Mouse (Mus musculus) c-Kit-positive CD71-negative TER-119-negative erythroid progenitor cells, embryonic 14.5 days (primary cell): Measurements from ENCODE around the gene Naaladl2.

Source experiments
- DNase-seq: peaks from one replicate; pipeline ENCODE4 v3.0.0-alpha.2; 2013; ENCODE audit warnings: low read depth

The Naaladl2 gene

DNA sequence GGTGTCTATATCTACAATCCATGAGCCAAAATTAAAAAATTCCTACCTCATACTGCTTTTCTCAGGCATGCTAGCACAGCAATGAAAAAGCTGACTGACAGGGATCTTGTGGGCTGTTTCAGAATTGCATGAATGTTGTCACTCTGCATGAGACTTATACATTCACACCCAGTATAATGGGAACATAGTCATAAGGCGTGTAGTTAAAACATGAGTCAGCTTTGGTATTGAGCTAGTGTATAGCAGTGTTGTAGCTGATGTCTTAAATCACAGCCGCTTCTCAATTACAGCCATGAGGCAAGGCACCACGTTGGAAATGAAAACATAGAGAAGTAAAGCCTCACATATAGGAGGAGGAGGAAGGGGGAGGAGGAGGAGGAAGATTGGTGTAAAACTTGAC, 473.6 kb downstream of the Naaladl2 start:
- no peak for DNase-seq

- DNase-seq: no peak
Measured at GRCm38 (mm10) chr3:24668052-24668916, 475.8 kb downstream of the Naaladl2 start.

DNA sequence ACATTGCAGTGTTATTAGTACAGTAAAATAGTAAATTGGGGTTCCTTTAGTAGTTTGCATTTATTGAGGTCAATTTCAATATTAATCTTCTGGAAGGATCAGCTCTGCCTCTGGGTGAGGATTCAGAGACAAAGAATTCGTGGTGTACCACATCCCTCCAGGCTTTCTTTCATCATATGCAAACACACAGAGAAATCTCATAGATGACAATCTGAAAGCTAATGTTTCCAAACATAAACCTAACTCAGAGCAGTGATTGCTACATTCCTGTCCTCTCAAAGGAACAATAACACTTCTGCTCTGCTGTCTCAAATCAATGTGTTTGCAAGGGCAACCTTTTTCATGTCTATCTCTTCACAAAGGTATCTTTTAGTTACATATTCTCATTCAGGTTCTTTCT, 478.7 kb downstream of the Naaladl2 start:
- DNase-seq: no peak

DNA sequence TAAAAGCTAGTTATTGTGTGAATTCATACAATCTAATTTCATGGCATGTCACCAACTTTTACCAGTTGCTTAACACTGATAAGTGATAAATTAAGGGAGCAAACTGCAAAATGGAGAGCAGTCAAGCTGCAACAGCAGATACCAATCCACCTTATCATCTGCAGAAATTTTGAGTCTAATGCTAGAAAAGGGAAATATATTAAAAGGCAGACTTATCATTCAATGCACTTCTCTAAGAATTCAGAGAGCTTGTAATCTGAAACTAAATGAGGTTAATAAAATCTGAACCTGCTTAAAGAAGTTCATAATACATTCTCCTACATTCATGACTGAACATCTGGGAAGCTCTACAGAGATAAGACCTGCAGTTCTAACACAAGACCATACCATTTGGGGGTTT, 480.3 kb downstream of the Naaladl2 start:
- DNase-seq: no peak

DNA sequence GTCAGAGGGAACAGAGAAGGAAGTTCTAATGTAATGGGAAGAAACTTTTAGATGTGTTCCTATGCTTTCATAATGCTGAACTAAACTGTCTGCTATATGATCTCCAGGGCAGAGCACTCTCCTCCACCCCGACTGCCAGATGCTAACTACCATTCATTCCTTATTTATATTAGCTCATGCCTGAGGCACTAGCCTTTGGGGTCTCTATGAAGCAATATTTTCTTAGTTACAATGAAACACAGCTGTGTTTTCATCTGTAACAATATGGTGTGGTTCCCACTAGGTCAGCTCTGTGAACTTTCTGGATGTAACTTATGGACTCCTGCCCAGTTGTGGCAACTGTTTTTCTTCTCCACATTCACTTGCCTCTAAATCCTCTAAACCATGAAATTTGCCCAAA, 514.0 kb downstream of the Naaladl2 start:
- no peak for DNase-seq

DNA sequence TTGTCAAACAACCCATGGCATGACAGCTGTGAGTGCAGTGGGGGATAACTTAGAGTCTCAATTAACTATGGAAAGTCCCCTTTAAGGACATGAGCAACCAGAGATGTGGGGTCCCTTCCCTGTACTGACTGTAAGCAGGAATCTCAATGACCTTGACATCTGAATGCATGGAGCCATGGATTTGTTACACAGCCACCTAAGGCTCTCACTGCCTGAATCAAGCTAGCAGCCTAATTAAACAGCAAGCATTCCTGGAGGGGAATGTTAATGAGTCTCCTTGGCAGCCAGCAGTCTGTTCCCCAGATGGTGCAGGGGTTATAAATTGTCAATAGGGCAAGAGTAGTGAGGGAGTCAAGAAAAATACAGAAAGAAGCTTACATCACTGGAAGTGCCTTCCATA, 538.6 kb downstream of the Naaladl2 start:
- no peak for DNase-seq

- DNase-seq: no peak
Measured at GRCm38 (mm10) chr3:24604791-24605320, 539.2 kb downstream of the Naaladl2 start.

GRCm38 (mm10) chr3:24595447-24595846, 548.6 kb downstream of the Naaladl2 start:
- DNase-seq: no peak

DNA sequence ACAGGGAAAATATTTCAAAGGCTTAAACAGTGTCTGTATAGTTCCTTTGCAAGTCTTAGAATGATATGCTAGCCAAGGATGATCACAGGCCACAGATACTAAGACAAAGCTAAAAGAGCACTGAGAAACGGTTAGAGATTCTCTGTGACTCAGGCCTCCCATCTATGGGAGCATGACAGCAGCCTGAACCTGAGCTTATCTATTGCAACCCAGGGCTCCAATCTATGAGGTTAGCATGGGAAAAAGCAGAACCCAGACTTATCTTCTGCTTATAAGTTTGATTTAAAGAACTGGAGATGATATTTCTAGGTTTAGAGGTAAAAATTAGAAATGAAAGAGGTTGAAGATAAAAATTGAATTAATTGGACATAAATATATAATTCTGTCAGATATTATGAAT, 587.4 kb downstream of the Naaladl2 start:
- DNase-seq: no peak

- no peak for DNase-seq
Measured at GRCm38 (mm10) chr3:24553701-24554100, 590.4 kb downstream of the Naaladl2 start.

DNA sequence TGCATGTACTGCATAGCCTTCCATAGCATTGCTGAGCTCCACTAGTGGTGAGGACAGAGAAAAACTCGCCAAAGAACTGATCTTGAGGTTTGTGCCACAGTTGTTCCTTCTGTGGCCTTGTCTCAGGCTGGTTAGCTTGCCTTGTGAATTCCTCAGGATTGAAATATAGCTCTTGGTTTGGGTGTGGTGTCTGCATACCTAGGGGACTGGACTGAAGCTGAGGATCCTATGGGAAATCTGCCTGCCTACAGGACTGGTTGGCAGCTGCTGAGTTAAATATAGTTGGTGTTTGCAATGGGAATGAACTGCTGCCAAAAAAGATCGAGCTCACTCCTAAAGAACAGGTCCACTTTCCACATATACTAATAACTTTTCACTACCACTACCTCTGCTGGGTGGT, 591.4 kb downstream of the Naaladl2 start:
- DNase-seq: no peak

DNA sequence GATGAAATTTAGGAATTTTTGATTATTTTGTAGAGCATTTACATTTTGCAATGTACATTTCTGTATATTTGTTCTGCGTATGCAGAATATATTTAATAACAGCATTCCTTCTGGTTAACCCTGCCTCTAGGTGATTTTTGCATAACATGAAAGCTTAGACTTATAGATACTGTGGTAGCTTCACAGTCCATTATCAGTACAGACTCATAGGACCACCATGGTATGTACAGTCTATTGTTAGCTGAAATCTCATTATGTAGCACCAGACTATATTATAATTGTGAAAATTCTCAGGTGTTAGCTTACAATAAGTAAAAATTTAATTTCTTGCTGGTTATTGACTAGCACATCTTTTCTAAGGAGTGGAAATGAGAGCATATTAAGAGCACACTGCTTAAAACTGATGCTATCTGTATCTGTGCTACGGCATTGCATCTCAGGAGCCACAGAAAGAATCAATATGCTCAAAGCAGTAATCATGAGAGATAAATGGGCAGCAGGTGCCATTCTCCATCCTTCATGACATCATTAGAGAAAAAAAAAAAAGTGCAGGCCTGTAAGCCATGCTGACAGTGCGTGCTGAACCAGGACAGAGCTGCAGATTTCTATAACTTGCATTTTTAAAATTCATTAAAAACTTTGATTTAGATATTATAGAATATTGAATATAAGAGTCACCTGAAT, 610.1 kb downstream of the Naaladl2 start:
- no peak for DNase-seq

- no peak for DNase-seq
Measured at GRCm38 (mm10) chr3:24514918-24515317, 629.1 kb downstream of the Naaladl2 start.

- no peak for DNase-seq
Measured at GRCm38 (mm10) chr3:24486456-24487112, 657.5 kb downstream of the Naaladl2 start.

DNA sequence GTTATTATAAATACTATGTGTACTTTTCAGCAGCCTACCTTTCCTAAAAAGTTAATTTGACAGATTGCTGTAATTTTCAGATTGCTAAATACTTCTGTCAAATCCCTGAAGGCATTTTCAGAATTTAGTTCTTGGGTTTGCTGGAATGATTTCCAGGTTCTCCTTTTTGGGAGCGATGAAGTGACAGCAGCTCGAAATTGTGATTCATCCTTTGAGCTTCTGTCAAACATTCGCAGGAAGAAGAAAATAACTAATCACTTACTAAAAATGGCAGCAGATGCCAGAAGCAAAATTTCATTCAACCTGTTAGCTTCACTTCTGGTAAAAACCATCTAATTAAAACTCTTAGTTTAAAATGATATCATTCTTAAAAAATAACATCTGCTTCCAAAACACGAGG, 680.1 kb downstream of the Naaladl2 start:
- DNase-seq: no peak

- DNase-seq: no peak
Measured at GRCm38 (mm10) chr3:24440621-24441020, 703.4 kb downstream of the Naaladl2 start.

- DNase-seq: no peak
Measured at GRCm38 (mm10) chr3:24432761-24433160, 711.3 kb downstream of the Naaladl2 start.

DNA sequence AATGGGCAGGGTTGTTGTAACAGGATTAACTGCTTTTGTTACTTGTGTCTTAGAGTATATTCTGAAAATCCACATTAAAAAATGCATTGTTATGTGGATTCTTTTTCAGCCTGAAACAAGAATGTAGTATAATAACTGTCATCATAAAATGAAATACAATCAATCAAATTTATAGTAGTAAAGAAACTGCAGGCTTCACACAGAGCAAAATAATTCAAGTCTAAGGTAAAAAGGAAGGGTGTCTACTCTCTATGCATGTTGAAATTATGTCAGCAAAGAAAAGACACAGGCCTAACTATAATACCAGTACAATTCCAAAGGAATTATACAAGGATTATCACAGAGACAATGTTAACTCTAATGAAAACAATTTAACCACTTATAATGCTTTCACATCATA, 752.3 kb downstream of the Naaladl2 start:
- no peak for DNase-seq

- no peak for DNase-seq
Measured at GRCm38 (mm10) chr3:24391311-24391710, 752.8 kb downstream of the Naaladl2 start.

GRCm38 (mm10) chr3:24355010-24355409, 789.1 kb downstream of the Naaladl2 start:
- DNase-seq: no peak

DNA sequence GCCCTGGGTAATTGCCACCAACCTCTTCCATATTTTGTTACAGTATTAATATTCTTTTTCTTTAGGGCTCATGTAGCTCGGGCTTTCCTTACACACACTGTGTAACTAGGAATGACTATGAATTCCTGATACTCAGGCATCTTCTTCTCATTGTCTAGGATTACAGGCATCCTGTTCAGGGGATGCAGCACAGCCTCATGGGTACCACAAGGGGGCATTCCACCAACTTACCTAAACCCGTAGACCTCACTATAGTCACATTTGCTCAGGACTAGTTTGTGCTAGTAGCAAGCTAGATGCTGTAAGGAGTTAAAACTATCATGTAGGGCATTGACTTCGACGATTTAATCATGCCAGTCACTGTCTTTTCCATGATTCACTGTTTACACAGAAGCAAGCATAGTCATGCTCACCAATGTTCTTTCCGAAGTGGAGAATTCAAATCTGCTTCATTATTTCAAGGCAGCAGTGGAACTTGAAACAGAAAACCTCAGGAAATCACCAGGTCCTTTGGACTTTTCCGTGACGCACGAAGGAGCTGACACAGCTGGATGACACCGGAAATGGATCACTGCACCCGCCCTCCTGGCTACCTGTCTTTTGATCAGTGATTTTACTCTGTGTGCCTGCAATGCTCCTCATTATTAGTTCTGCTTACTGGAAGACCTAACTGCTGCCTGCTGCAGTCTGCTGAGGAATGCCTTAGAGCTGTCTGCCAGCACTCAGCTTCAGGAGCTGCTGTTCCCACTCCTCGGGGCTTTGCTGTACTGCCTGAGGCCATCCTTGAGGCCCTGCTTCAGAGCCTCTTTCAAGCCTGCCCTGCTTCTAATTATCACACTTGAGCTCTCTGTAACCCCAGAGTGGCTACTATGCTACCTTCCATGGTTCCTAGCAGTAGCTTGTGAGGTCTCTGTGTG, 822.3 kb downstream of the Naaladl2 start:
- DNase-seq: no peak
